Mouse (Mus musculus) liver, adult 2 months (tissue): ENCODE data around the gene Lrguk. TPM values are rescaled to one million over a fixed set of nuclear protein-coding genes. Genes with fewer than 3 reads are reported as not detected.

Experiments used
- DNase-seq: peaks from one replicate; pipeline ENCODE4 v3.0.0-alpha.2; 2011; ENCODE audit warnings: low read depth, low spot score; ENCODE audit errors: extremely low read depth
- H3K27ac ChIP-seq: fragments of 200-500 bp; replicated peaks from 2 replicates; pipeline ENCODE4 v1.5.1; 2012; ENCODE audit warnings: low read depth, mild to moderate bottlenecking, control low read depth, inconsistent platforms, low read length; ENCODE audit not compliant: insufficient read depth
- H3K27me3 ChIP-seq: fragments of 200-500 bp; 2 replicates; pipeline ENCODE4 v1.6.1; 2012; ENCODE audit warnings: mild to moderate bottlenecking, moderate library complexity, low read length, inconsistent platforms; ENCODE audit not compliant: control insufficient read depth, insufficient read depth
- H3K36me3 ChIP-seq: fragments of 200-500 bp; 2 replicates; pipeline ENCODE4 v1.6.1; 2012; ENCODE audit warnings: low read length, inconsistent platforms; ENCODE audit not compliant: control insufficient read depth, insufficient read depth
- H3K4me1 ChIP-seq: fragments of 200-500 bp; 2 replicates; pipeline ENCODE4 v1.6.1; 2011; ENCODE audit warnings: low read length; ENCODE audit not compliant: control insufficient read depth, insufficient read depth
- H3K4me3 ChIP-seq: fragments of 200-500 bp; 2 replicates; pipeline ENCODE4 v1.5.1; 2011; ENCODE audit warnings: low read depth, mild to moderate bottlenecking, control low read depth, low read length, moderate library complexity; ENCODE audit not compliant: insufficient read depth
- H3K79me2 ChIP-seq: fragments of 200-500 bp; 2 replicates; pipeline ENCODE4 v1.6.1; 2012; ENCODE audit warnings: inconsistent platforms, mild to moderate bottlenecking, low read length, moderate library complexity; ENCODE audit not compliant: control insufficient read depth, insufficient read depth
- H3K9ac ChIP-seq: fragments of 200-500 bp; 2 replicates; pipeline ENCODE4 v1.6.1; 2012; ENCODE audit warnings: low read depth, mild to moderate bottlenecking, control low read depth, inconsistent platforms, low read length
- CTCF ChIP-seq: fragments of 200-500 bp; IDR thresholded peaks from 2 replicates; pipeline ENCODE4 v1.5.1; 2011; ENCODE audit warnings: low read depth, low read length, control low read depth
- POLR2A ChIP-seq: fragments of 200-500 bp; IDR thresholded peaks from 2 replicates; pipeline ENCODE4 v1.6.1; 2011; ENCODE audit warnings: low read length, control low read depth; ENCODE audit not compliant: insufficient read depth; ENCODE audit errors: extremely low read depth
- WGBS: fragments of 180-500 bp; shearing (Covaris S2); methylation state at CpG from one replicate; pipeline ENCODE4 v1.1.7; 2018; 5-methylcytosine and 5-hydroxymethylcytosine counted together
- polyA plus RNA-seq: library from polyadenylated mRNA; depleted of rRNA; stranded (reverse); fragments of >200 nt; gene quantifications from 2 replicates; pipeline ENCODE4 v1.2.3, GENCODE M21; 2012; rRNA removed
- total RNA-seq: library from RNA; depleted of rRNA; stranded (reverse); fragments of >200 nt; gene quantifications from 2 replicates; pipeline ENCODE4 v1.2.3, GENCODE M21; 2014; rRNA removed

The Lrguk gene
- total and polyA plus RNA-seq, 2 experiments, result under 0.01 TPM; not detected in 1

DNA sequence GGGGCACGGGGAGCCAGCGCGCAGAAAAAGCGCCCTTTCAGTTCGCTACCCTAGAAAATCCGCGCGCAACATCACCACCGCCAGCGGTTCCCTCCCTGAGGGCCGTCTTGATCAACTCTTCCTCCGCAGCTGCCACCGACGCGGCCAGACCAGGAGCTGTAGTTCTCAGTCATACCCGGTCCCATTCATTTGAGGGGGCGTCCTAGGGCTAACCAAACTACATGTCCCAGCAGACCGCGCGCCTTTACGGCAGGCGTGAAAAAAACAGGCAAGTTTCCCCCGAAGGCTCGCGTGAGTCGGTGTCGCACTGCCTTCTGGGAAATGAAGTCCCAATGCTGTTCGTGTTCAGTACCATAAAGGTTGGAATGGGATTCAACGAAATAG lies 147.6 kb downstream of the Lrguk start, which contains the start of gene Slc35b4:
Gene Slc35b4, minus strand, starts transcription at position 248 of the 384 bp plus-strand sequence.
- peaks cover 11% of the 10 kb centered on the region for H3K4me1 ChIP-seq
- peak within 1 kb of the TSS; percentile 71 for H3K27ac ChIP-seq
- H3K79me2 ChIP-seq, result peaks cover 17% of the 10 kb centered on the region; the same call in 1 of the 2 replicates
- no peaks in the 10 kb centered on the region for H3K36me3 ChIP-seq
- 0 out of 2 replicates have a peak, but pooled peaks have one; percentile 34 for TF ChIP-seq POLR2A
- no peak for TF ChIP-seq CTCF
- DNase-seq, result peak; percentile 94
- under 1% methylated on average over 29 of the region's 29 CpGs for WGBS
- H3K27me3 ChIP-seq, result no peaks in the 10 kb centered on the region
- peak within 1 kb of the TSS; percentile 69 for H3K9ac ChIP-seq
- peak within 1 kb of the TSS; percentile 77 for H3K4me3 ChIP-seq

- peak overlapping the region; percentile 66 for H3K27ac ChIP-seq
These were observed 149.8 kb downstream of the Lrguk start for GRCm38 (mm10) chr6:34179007-34179406.

GRCm38 (mm10) chr6:34179911-34180310 lies 150.7 kb downstream of the Lrguk start:
- TF ChIP-seq POLR2A (no peak), CTCF (no peak)
- no peaks in the 10 kb centered on the region; the same call in 1 of the 2 replicates for H3K79me2 ChIP-seq

More at GRCm38 (mm10) chr6:34179007-34179406, 149.8 kb downstream of the Lrguk start:
- Histone ChIP-seq H3K4me1 (peaks cover 13% of the 10 kb centered on the region), H3K9ac (no peak overlapping the region), H3K27me3 (no peaks in the 10 kb centered on the region), H3K79me2 (peaks cover 4% of the 10 kb centered on the region; the same call in 1 of the 2 replicates), H3K4me3 (no peak overlapping the region), H3K36me3 (no peaks in the 10 kb centered on the region)
- TF ChIP-seq CTCF (no peak), POLR2A (no peak)
- WGBS, result 19% methylated on average over 3 of the region's 3 CpGs
- DNase-seq, result peak; percentile 92

GRCm38 (mm10) chr6:34181961-34182360 lies 152.7 kb downstream of the Lrguk start:
- Histone ChIP-seq H3K36me3 (no peaks in the 10 kb centered on the region), H3K27me3 (no peaks in the 10 kb centered on the region), H3K4me3 (no peak overlapping the region), H3K9ac (no peak overlapping the region), H3K79me2 (no peaks in the 10 kb centered on the region; the same call in 1 of the 2 replicates), H3K4me1 (peaks cover 8% of the 10 kb centered on the region), H3K27ac (no peak overlapping the region)
- TF ChIP-seq POLR2A (no peak), CTCF (no peak)
- peak; percentile 59 for DNase-seq
- 21% methylated on average over 3 of the region's 3 CpGs for WGBS

More at GRCm38 (mm10) chr6:34179911-34180310, 150.7 kb downstream of the Lrguk start:
- Histone ChIP-seq H3K4me1 (peaks cover 13% of the 10 kb centered on the region), H3K9ac (no peak overlapping the region), H3K27ac (no peak overlapping the region), H3K4me3 (no peak overlapping the region), H3K27me3 (no peaks in the 10 kb centered on the region), H3K36me3 (no peaks in the 10 kb centered on the region)
- 89% methylated on average over 4 of the region's 4 CpGs for WGBS
- no peak for DNase-seq

- TF ChIP-seq CTCF (no peak), POLR2A (no peak)
- peaks cover 12% of the 10 kb centered on the region for H3K4me1 ChIP-seq
- 85% methylated on average over 3 of the region's 3 CpGs for WGBS
- no peak for DNase-seq
- no peak overlapping the region for H3K27ac ChIP-seq
- no peaks in the 10 kb centered on the region for H3K27me3 ChIP-seq
- no peaks in the 10 kb centered on the region for H3K36me3 ChIP-seq
- no peak overlapping the region for H3K9ac ChIP-seq
- H3K79me2 ChIP-seq, result no peaks in the 10 kb centered on the region; the same call in 1 of the 2 replicates
- H3K4me3 ChIP-seq, result no peak overlapping the region
These were observed 154.1 kb downstream of the Lrguk start for GRCm38 (mm10) chr6:34183326-34183725.

Other genes starting within 250 kb of the Lrguk start
- gene Slc35b4, start 147.7 kb downstream of the Lrguk start, total RNA-seq, result 9.7 and 13.2 TPM in 2 replicates
- gene Slc35b4, start 147.7 kb downstream of the Lrguk start, polyA plus RNA-seq, result 16.0 and 17.6 TPM in 2 replicates